In the genomic region with DNA sequence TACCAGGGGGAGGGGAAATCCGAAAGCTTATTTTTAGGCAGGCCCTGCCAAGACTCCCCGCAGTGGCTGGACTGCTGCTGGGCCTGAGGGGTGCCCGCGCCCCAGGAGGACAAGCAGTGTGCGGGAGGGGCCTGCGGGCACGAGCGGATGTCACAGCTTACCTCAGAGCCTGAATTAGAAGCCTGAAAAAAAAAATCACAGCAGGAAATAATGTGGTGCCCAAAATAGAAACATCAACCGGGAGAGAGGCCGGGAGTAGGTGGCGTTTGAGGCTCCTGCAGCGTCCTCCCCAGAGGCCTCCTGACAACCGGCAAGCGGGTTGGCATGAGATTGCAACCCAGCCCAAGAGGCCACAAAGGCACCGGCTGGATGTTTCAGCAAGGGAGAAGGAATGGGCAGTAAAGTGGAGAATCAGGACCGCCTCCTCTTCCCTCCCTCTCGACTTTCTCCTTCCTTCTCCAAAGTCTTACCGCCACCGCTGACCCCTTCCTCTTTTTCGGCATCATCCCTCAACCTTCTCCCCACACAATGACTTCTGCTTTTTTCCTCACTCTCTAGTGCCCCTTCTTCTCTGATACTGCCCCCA, we compare ENCODE assay signal across 8 mouse cellular contexts. TPM values are rescaled to one million over a fixed set of nuclear protein-coding genes. Genes with fewer than 3 reads are reported as not detected.
DNase-seq lines count a peak whose midpoint lies in the region; ATAC-seq and TF ChIP-seq lines count a peak whose summit lies in the region.

No protein-coding gene starts in this region.

- 13% methylated on average over 20 of the region's 20 CpGs for WGBS in embryonic facial prominence, embryonic 10.5 days
- 3% methylated on average over 20 of the region's 20 CpGs for WGBS in heart, embryonic 16.5 days
- 11% methylated on average over 20 of the region's 20 CpGs for WGBS in lung, embryonic 14.5 days
- 5% methylated on average over 20 of the region's 20 CpGs for WGBS in olfactory bulb, adult 2 months

- H3K9me3 ChIP-seq in embryonic facial prominence, embryonic 10.5 days, result no peaks in the 10 kb centered on the region
- H3K9me3 ChIP-seq in heart, embryonic 16.5 days (replicated peaks; ENCODE audit: control insufficient read depth, low read length), result no peaks in the 10 kb centered on the region
- H3K9me3 ChIP-seq in lung, embryonic 14.5 days (ENCODE audit: low read depth, low read length), result no peaks in the 10 kb centered on the region

- H3K9ac ChIP-seq in heart, embryonic 16.5 days (ENCODE audit: low read length), result peak overlapping the region; percentile 74
- H3K9ac ChIP-seq in lung, embryonic 14.5 days, result peak overlapping the region; percentile 28; the same call in 1 of the 2 replicates

- ATAC-seq in heart, embryonic 16.5 days (replicated peaks; ENCODE audit: extremely low read depth, insufficient read depth, low FRiP score), result peak; percentile 88
- peak; percentile 71 for ATAC-seq in lung, embryonic 14.5 days (ENCODE audit: insufficient read depth)

- no peak for TF ChIP-seq CTCF in lung, embryonic 14.5 days (IDR thresholded peaks at IDR 0.05; ENCODE audit: low read depth)
- no peak for TF ChIP-seq CTCF in olfactory bulb, adult 2 months (IDR thresholded peaks at IDR 0.05; ENCODE audit: insufficient read depth, low read depth, low read length)

- peak overlapping the region; percentile 29 for H3K4me3 ChIP-seq in embryonic facial prominence, embryonic 10.5 days
- H3K4me3 ChIP-seq in heart, embryonic 16.5 days (ENCODE audit: low read length), result peak overlapping the region; percentile 36
- no peak overlapping the region; the same call in 1 of the 2 replicates for H3K4me3 ChIP-seq in lung, embryonic 14.5 days (ENCODE audit: low read depth, low read length)
- H3K4me3 ChIP-seq in olfactory bulb, adult 2 months (ENCODE audit: insufficient read depth, low read depth, low read length), result peak overlapping the region; percentile 3; the same call in 1 of the 2 replicates

- peak overlapping the region; percentile 49 for H3K27ac ChIP-seq in embryonic facial prominence, embryonic 10.5 days (replicated peaks)
- H3K27ac ChIP-seq in heart, embryonic 16.5 days (ENCODE audit: low read length), result peak overlapping the region; percentile 98
- peak overlapping the region; percentile 72; the same call in 1 of the 2 replicates for H3K27ac ChIP-seq in lung, embryonic 14.5 days (ENCODE audit: low read depth)
- peak overlapping the region; percentile 88 for H3K27ac ChIP-seq in olfactory bulb, adult 2 months (ENCODE audit: insufficient read depth, low read depth, low read length)

- H3K4me2 ChIP-seq in heart, embryonic 16.5 days (ENCODE audit: low read depth, low read length), result peak overlapping the region; percentile 52
- H3K4me2 ChIP-seq in lung, embryonic 14.5 days, result peak overlapping the region; percentile 44

- no peaks in the 10 kb centered on the region; the same call in 1 of the 2 replicates for H3K27me3 ChIP-seq in embryonic facial prominence, embryonic 10.5 days (replicated peaks; ENCODE audit: low read depth, poor library complexity, severe bottlenecking)
- H3K27me3 ChIP-seq in heart, embryonic 16.5 days (ENCODE audit: control insufficient read depth, insufficient read depth, low read length), result no peaks in the 10 kb centered on the region
- no peaks in the 10 kb centered on the region for H3K27me3 ChIP-seq in lung, embryonic 14.5 days (ENCODE audit: insufficient read depth, low read length)

- peaks cover 7% of the 10 kb centered on the region; the same call in 1 of the 2 replicates for H3K36me3 ChIP-seq in embryonic facial prominence, embryonic 10.5 days (replicated peaks)
- no peaks in the 10 kb centered on the region for H3K36me3 ChIP-seq in heart, embryonic 16.5 days (ENCODE audit: control insufficient read depth, insufficient read depth)
- H3K36me3 ChIP-seq in lung, embryonic 14.5 days (ENCODE audit: insufficient read depth), result no peaks in the 10 kb centered on the region

- TF ChIP-seq POLR2A in olfactory bulb, adult 2 months (IDR thresholded peaks at IDR 0.05; ENCODE audit: insufficient read depth, low read depth, low read length), result no peak

- peaks cover 12% of the 10 kb centered on the region for H3K4me1 ChIP-seq in embryonic facial prominence, embryonic 10.5 days
- H3K4me1 ChIP-seq in heart, embryonic 16.5 days (ENCODE audit: control insufficient read depth, insufficient read depth, low read length), result peaks cover 31% of the 10 kb centered on the region
- H3K4me1 ChIP-seq in lung, embryonic 14.5 days (ENCODE audit: insufficient read depth), result peaks cover 7% of the 10 kb centered on the region; the same call in 1 of the 2 replicates
- peaks cover 29% of the 10 kb centered on the region for H3K4me1 ChIP-seq in olfactory bulb, adult 2 months (ENCODE audit: control insufficient read depth, insufficient read depth, low read length)

- DNase-seq in ovary, postnatal 36 days (ENCODE audit: low spot score), result peak; percentile 25
- DNase-seq in ovary, postnatal 10 days (ENCODE audit: low spot score), result no peak
- no peak for DNase-seq in embryonic facial prominence, embryonic 10.5 days (ENCODE audit: low spot score)
- DNase-seq in kidney, postnatal 14 days, result peak; percentile 77
- DNase-seq in lung, embryonic 14.5 days, result peak; percentile 68
- no peak for DNase-seq in thymus, postnatal 14 days

RNA-seq across cellular contexts. Expression of gene Mrpl33, which starts 25.6 kb away (rescaled TPM):
- 237 and 243 TPM in 2 replicates for polyA plus RNA-seq in embryonic facial prominence, embryonic 10.5 days (2016; fragmentation: Nextera tagmentation; extraction: Ambion mirVana)
- 382 and 409 TPM in 2 replicates for polyA plus RNA-seq in heart, embryonic 16.5 days (2015; fragmentation: Nextera tagmentation; extraction: Ambion mirVana)
- polyA plus RNA-seq in lung, embryonic 14.5 days (2014; fragmentation: Nextera tagmentation; extraction: Ambion mirVana), result 272 and 281 TPM in 2 replicates
- not detected in 2 replicates for polyA plus RNA-seq in olfactory bulb, adult 2 months (2012; ENCODE audit: insufficient read depth, insufficient read length, low replicate concordance, missing spikeins)

RNA-seq across cellular contexts. Expression of gene Supt7l, which starts 43.5 kb away (rescaled TPM):
- 29.3 and 29.6 TPM in 2 replicates for polyA plus RNA-seq in embryonic facial prominence, embryonic 10.5 days (2016; fragmentation: Nextera tagmentation; extraction: Ambion mirVana)
- polyA plus RNA-seq in heart, embryonic 16.5 days (2015; fragmentation: Nextera tagmentation; extraction: Ambion mirVana), result 18.6 and 20.2 TPM in 2 replicates
- 19.1 and 20.5 TPM in 2 replicates for polyA plus RNA-seq in lung, embryonic 14.5 days (2014; fragmentation: Nextera tagmentation; extraction: Ambion mirVana)
- polyA plus RNA-seq in olfactory bulb, adult 2 months (2012; ENCODE audit: insufficient read depth, insufficient read length, low replicate concordance, missing spikeins), result not detected in 2 replicates

RNA-seq across cellular contexts. Expression of gene Slc4a1ap, which starts 44.3 kb away (rescaled TPM):
- 32.2 and 33.1 TPM in 2 replicates for polyA plus RNA-seq in embryonic facial prominence, embryonic 10.5 days (2016; fragmentation: Nextera tagmentation; extraction: Ambion mirVana)
- 18.9 and 20.0 TPM in 2 replicates for polyA plus RNA-seq in heart, embryonic 16.5 days (2015; fragmentation: Nextera tagmentation; extraction: Ambion mirVana)
- 29.3 and 36.5 TPM in 2 replicates for polyA plus RNA-seq in lung, embryonic 14.5 days (2014; fragmentation: Nextera tagmentation; extraction: Ambion mirVana)
- polyA plus RNA-seq in olfactory bulb, adult 2 months (2012; ENCODE audit: insufficient read depth, insufficient read length, low replicate concordance, missing spikeins), result not detected in 2 replicates

Comparison
In these comparisons a context has a peak if more than half of its experiments do, and no peak if none do; other contexts are left out.
1. DNase-seq: peak in ovary, postnatal 36 days (single experiment), kidney, postnatal 14 days (single experiment) and lung, embryonic 14.5 days (single experiment); none in ovary, postnatal 10 days (single experiment), embryonic facial prominence, embryonic 10.5 days (single experiment) and thymus, postnatal 14 days (single experiment).
2. Peak in every context shown above with its lines, with median percentiles within 50 percentile points of each other: H3K27ac ChIP-seq.